Mouse (Mus musculus): Measurements from ENCODE around the gene Actr3. TPM values are rescaled to one million over a fixed set of nuclear protein-coding genes. Genes with fewer than 3 reads are reported as not detected.

The Actr3 gene
- polyA plus RNA-seq, 1 experiment from 2014 or later = 270 TPM

DNA sequence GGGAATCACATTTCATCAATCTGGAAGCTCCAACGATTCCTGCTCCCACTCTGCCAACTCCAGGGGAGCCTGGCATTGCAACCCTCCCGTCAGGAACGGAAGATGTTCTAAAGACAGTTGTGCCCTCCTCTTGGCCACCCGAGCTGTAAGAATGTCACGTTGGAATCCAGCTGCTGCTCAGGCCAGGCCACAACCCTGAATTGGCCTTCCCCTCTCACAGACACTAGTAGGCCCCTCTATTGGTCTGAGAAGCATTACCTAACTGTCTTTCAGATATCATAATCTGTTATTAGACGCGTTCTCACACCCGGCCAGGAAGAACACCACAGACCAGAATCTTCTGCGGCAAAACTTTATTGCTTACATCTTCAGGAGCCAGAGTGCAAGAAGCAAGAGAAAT is 89.7 kb downstream of the Actr3 start:
- ATAC-seq (ENCODE audit: extremely low read depth, insufficient number of reproducible peaks, low FRiP score, low TSS enrichment) = no peak
- H3K9ac ChIP-seq = no peak overlapping the region
- H3K4me3 ChIP-seq = no peak overlapping the region
- H3K27me3 ChIP-seq (replicated peaks) = no peaks in the 10 kb centered on the region
- H3K4me1 ChIP-seq = no peaks in the 10 kb centered on the region
- peaks cover 4% of the 10 kb centered on the region; the same call in 1 of the 2 replicates for H3K9me3 ChIP-seq
- H3K27ac ChIP-seq (replicated peaks) = no peak overlapping the region
- WGBS = 84% methylated on average over 9 of the region's 9 CpGs
- H3K36me3 ChIP-seq = no peaks in the 10 kb centered on the region
- no peak overlapping the region for H3K4me2 ChIP-seq

DNA sequence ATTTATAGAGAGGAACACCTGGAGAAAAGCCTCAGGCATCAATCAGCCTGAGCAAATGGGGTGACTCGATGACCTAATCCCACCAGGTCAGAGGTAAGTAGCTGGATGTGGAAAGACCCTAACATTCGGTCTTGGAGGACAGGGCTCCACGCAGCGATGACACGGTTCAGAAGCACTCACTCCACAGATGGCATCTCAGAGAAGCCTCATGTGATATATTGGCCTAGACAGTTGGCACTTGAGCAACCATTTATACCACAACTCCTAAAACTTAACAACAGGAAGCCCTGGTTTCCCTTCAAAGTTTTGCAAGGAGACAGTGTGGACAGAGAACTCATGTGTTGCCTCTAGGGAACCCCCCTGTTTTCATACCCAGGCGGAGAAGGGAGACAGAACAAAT is 90.1 kb downstream of the Actr3 start:
- Histone ChIP-seq H3K27me3 (replicated peaks) (no peaks in the 10 kb centered on the region), H3K9ac (no peak overlapping the region), H3K4me2 (no peak overlapping the region), H3K27ac (replicated peaks) (no peak overlapping the region), H3K36me3 (no peaks in the 10 kb centered on the region), H3K9me3 (peaks cover 3% of the 10 kb centered on the region; the same call in 1 of the 2 replicates), H3K4me3 (no peak overlapping the region), H3K4me1 (no peaks in the 10 kb centered on the region)
- WGBS = 84% methylated on average over 6 of the region's 6 CpGs
- ATAC-seq (ENCODE audit: extremely low read depth, insufficient number of reproducible peaks, low FRiP score, low TSS enrichment) = no peak

DNA sequence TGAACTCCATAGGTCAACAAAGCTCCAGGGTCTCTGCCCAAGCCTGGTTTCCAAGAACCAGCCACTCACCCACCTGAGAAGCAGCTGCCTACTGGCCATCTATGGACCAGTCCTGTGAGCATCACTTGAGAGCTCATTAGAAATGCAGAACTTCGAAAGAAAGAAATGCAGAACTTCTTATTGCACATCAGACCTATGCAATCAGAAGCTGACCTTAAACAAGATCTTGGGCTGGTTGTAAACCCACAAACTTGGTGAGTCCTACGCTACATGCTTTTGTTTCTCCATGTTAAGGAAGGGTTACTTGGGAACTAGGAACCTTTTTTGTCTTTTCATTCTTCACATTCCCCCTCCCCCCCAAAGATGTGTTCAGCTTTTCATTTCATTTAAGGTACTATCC is 92.4 kb downstream of the Actr3 start:
- no peak overlapping the region for H3K9ac ChIP-seq
- ATAC-seq (ENCODE audit: extremely low read depth, insufficient number of reproducible peaks, low FRiP score, low TSS enrichment) = no peak
- no peaks in the 10 kb centered on the region for H3K36me3 ChIP-seq
- no peak overlapping the region for H3K27ac ChIP-seq (replicated peaks)
- WGBS = 55% methylated on average over 2 of the region's 2 CpGs
- no peaks in the 10 kb centered on the region for H3K9me3 ChIP-seq
- no peak overlapping the region for H3K4me3 ChIP-seq
- H3K27me3 ChIP-seq (replicated peaks) = no peaks in the 10 kb centered on the region
- no peak overlapping the region for H3K4me2 ChIP-seq
- H3K4me1 ChIP-seq = no peaks in the 10 kb centered on the region

Other genes with a start within 250 kb of the Actr3 start
- gene Slc35f5, start 124.9 kb upstream of the Actr3 start, polyA plus RNA-seq (2015; fragmentation: Nextera tagmentation; extraction: Ambion mirVana) = 53.8 and 67.1 TPM in 2 replicates
- 1.6 and 2.2 TPM in 2 replicates for gene Gpr39, start 241.3 kb upstream of the Actr3 start, polyA plus RNA-seq (2015; fragmentation: Nextera tagmentation; extraction: Ambion mirVana)